Mouse (Mus musculus) heart, postnatal 0 days (tissue): Measurements from ENCODE around the gene Rilpl1.
A peak's percentile ranks its signal among the peaks of the same experiment; 100 is the strongest.

Source experiments
- CTCF ChIP-seq: IDR thresholded peaks from 2 replicates; pipeline ENCODE4 v1.5.1; 2016; ENCODE audit warnings: antibody characterized with exemption, control low read depth, low read depth
- EP300 ChIP-seq: IDR thresholded peaks from 2 replicates; pipeline ENCODE4 v1.6.1; 2016; ENCODE audit warnings: antibody characterized with exemption, low read depth

DNA sequence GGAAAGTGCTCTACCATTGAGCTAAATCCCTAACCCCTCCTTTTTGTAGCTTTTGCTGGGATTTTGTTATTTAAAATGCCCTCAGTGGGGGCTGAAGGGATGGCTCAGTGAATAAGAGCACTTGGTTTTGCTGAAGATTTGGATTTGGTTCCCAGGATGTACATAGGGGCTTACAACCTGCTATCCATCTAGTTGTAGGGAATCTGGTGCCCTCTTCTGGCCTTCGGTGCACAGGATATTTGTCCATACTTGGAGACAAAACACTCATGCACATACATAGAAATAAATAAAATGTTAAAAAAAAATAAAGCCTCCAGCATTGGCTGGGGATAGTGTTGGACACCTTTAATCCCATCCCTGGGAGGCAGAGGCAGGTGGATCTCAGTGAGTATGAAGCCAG lies 24.0 kb upstream of the Rilpl1 start:
- no peak for TF ChIP-seq EP300
- TF ChIP-seq CTCF = peak; percentile 49
